Mouse (Mus musculus) embryo, embryonic 10.5 days (tissue): ENCODE measurements around the gene Slc47a1.
"Not testable (repeated sequence)": the region's sequence is repeated elsewhere in the genome, so short reads cannot be mapped to it uniquely, and the experiment has no call there.

ENCODE experiments used
- DNase-seq: peaks from one replicate; pipeline ENCODE4 v3.0.0-alpha.2; 2015; ENCODE audit warnings: low spot score

The Slc47a1 gene

DNA sequence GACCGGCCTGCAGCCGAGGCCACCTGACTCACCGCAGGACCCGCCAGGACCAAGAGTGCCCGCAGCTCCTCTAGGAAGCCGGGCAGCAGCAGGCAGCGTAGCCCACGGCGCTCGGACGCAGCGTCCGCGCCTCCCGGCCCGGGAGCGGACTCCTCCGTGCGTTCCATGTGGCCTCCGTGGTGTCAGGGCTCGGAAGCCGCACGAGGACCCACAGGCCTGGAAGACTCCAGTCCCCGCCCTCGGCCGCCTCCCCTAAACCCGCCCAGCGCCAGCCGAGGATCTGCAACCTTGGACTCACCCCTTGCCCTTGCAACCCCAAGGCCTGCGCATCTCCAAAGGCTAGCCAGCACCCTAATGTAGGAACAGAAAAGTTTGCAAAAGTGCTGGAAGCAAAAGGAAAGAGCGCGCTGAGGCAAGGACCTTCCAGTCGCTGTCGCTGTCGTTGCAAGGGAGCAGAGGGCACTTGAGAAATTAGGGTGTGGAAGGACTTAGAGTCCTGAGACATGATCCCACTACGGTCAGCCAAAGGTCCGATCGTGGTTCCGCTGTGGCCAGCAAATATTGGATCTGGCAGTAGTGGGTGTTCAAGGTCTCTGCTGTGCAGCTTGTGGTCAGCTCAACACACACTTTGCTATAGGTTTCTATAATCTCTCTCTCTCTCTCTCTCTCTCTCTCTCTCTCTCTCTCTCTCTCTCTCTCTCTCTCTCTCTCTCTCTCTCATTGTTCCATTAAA lies at the start of gene Slc47a1:
Slc47a1 (minus strand) TSS at position 465 of the 733 bp plus-strand sequence.
- DNase-seq, result peak; percentile 40

DNA sequence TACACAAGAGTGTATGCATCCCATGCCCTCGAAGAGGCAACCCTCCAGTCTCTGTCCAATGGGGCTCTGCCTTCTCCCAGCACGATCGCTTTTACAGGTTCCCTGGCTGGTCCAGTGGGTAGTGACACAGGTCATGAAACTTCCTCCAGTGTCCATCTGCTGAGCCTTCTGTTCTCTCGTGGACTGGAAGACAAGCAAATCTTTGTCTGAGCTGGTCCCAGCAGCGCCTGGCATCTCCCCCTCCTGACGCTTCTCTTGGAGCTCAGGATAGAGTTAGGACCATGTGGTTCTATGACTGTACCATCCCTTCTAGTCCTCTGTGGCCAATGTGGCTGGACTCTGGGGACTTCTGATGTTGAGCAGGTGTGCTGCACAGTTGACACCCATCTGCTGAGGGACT lies 41.1 kb upstream of the Slc47a1 start:
- DNase-seq, result no peak

- DNase-seq, result peak; percentile 94
These were observed 39.9 kb upstream of the Slc47a1 start for GRCm38 (mm10) chr11:61417945-61418551.

DNA sequence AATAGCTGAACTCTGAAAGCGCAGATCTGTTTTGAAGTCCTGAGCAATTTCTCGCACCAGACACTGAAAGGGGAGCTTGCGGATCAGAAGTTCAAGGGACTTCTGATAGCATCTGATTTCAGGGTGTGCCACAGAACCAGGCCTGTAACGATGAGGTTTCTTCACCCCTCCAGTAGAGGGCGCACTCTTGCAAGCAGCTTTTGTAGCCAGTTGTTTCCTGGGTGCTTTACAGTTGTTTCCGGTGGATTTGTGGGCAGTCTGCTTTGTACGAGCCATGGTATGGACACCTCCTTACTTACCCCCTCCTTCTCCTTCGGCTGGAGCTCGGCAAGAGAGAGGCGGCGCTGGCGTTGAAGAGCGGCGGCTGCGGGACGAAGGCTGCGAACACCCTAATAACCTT lies 38.4 kb upstream of the Slc47a1 start:
- not testable (repeated sequence) for DNase-seq

GRCm38 (mm10) chr11:61415444-61415843 lies 37.3 kb upstream of the Slc47a1 start:
- DNase-seq, result no peak

DNA sequence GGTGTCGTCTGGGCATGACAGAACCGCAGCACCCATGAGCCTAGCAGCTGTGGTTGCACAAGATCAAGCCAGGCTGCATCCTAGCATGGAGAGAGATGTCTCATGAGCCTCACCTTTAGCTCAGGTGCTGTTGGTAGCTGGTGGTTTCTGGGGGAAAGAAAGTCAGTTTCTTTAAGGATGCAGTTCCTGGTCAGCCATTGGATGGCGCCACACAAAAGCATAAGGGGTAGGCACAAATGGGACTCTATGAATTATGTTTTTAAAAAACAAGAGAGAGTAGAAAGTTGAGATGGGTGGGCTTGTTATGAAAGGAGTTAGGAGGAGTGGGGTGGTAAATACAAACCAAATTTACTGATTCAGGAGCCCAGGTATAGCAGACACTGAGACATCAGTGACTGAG lies 36.4 kb upstream of the Slc47a1 start:
- DNase-seq, result no peak

- DNase-seq, result no peak
These were observed 35.3 kb upstream of the Slc47a1 start for GRCm38 (mm10) chr11:61413411-61413810.

GRCm38 (mm10) chr11:61411809-61412208 lies 33.7 kb upstream of the Slc47a1 start:
- DNase-seq, result no peak

DNA sequence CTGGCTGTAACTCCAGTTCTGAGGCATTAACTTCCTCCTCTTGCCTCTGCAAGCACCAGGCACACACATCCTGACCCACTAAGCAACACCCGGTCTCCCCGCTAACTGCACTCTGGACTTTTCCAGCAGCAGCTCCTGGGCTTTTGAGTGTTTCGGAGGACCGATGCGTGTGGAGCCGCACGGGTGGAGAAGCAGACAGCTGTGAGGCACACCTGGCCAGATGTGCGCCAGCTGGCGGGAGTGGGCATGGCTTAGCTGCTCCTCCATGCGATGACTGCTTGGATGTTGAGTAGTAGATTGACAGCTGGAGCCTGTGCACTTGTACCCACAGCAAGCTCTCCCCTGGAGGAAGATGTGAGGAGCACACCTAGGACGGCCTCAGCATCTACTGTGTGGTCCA lies 33.1 kb upstream of the Slc47a1 start:
- DNase-seq, result no peak

- DNase-seq, result peak; percentile 92
These were observed 32.0 kb upstream of the Slc47a1 start for GRCm38 (mm10) chr11:61410129-61410528.

- DNase-seq, result peak; percentile 64
These were observed 30.9 kb upstream of the Slc47a1 start for GRCm38 (mm10) chr11:61409051-61409450.

GRCm38 (mm10) chr11:61408184-61409027 lies 30.3 kb upstream of the Slc47a1 start:
- peak; percentile 83 for DNase-seq

DNA sequence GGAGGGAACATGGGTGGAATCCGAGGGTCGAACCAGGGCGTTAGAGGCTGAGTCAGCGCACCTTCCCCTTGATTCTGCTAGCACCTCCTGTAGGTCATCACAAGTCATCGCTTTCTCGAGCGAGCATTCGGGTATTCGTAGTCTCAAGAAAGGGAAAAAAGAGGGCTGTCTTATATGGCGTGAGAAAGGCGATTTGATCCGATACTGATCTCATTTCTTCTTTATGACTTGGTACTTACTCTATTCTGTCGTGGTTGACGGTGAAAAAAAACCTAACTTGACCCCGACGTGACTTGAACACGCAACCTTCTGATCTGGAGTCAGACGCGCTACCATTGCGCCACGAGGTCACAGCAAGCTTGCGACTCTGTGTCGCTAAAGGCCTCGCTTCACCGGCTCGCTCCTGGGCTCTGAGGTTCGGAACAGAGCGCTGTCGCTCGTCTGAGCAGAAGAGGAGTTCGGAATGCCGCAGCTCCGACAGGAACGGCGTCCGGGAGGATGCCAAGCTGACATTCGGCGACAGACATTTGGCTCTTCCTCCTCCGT lies 29.6 kb upstream of the Slc47a1 start:
- peak; percentile 93 for DNase-seq

- no peak for DNase-seq
These were observed 23.6 kb upstream of the Slc47a1 start for GRCm38 (mm10) chr11:61401794-61402193.

DNA sequence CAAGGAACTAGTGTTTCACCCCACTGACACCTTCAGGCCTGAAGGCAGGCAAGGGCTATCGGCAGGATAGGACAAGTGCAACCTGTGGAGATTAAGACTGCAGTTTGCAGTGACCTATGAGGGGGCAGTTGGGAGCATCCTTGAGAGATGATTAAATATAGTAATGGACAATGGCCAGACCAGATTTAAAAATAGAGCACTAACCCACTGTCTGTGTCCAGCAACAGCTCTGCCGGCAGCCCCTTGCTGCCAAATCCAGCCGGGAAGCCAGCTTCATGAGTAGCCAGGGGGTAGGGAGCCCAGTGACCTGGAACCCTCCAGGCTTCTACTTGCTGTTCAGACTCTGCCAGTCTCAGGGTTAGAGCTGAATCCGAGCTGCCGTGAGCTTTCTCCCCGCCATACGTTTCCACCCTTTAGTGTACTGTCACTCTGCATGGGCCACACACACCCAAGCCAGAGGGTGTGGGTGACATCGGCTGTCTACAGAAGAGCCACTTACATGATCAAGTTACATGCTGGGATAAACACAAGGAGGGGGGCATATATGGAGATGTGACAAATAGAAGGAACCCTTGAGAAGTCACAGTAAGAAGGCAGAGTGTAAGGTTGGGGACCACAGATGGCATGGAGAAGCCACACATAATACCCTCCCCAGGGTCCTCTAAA lies 22.7 kb upstream of the Slc47a1 start:
- DNase-seq, result no peak

GRCm38 (mm10) chr11:61397423-61398043 lies 19.4 kb upstream of the Slc47a1 start:
- DNase-seq, result not testable (repeated sequence)

DNA sequence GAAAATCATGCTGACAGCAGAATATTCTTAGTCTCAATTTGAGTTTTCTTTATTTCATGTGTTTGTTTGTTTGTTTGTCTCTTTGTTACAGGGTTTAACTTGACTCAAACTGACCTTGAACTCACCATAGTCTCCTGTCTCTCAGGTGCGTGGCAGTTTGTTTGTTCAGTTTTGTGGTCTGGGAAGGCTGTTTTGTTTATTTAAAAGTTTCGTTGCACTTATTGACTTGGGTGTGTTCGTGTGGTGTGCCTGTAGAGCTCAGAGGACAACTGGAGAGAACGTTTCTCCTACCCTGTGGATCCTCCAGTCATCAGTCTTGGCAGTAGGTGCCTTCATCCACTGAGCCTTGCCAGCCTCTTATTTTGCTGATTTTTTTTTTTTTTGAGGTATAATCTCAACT lies 10.8 kb upstream of the Slc47a1 start:
- no peak for DNase-seq

DNA sequence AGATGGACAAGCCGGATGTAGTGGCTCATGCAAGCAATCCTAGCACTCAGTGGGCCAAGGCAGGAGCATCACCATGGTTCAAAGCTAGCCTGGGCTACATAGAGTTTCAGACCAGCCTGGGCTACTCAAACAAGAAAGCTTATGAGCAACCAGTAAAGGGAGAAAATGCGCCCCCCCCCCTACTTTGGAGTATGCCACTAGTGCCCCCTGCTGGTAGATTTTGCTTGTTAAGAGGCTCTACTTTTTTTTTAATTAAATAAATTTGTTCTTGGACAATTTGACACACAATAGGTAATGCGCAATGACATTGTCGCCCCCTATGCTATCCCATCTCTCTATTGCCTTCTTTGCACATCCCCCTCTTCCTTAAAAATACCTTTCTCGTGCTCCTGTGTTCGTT lies 9.9 kb upstream of the Slc47a1 start:
- DNase-seq, result peak; percentile 79

DNA sequence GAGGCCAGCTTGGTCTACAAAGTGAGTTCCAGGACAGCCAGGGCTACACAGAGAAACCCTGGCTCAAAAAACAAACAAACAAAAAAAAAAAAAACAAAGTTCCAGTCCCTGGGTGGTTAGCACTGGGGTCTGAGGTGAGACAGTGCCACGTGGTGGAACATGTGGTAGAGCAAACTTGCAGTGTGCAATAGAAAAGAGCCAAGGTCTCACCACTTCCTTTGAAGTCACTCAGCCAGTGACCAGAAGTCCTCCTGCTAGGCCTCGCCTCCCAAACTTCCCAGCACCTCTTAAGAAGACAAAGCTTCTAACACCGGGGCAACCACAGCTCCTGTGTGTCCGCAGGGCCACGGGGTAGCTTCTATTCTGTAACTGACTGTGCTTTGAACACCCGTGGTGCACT lies 9.1 kb upstream of the Slc47a1 start:
- no peak for DNase-seq

- DNase-seq, result no peak
These were observed 7.6 kb upstream of the Slc47a1 start for GRCm38 (mm10) chr11:61385725-61386124.

GRCm38 (mm10) chr11:61381272-61381671 lies 3.1 kb upstream of the Slc47a1 start:
- DNase-seq, result no peak

GRCm38 (mm10) chr11:61378651-61379050 lies 506 bp upstream of the Slc47a1 start:
- no peak for DNase-seq
